Mouse (Mus musculus) neutrophil, adult 83 days (primary cell): Measurements from ENCODE around the gene C130074G19Rik. TPM values are rescaled to one million over a fixed set of nuclear protein-coding genes. Genes with fewer than 3 reads are reported as not detected.

Experiments used
- total RNA-seq, 2 experiments: library from RNA; stranded (reverse); gene quantifications; one replicate each; pipeline ENCODE4 v1.2.4; 2023

C130074G19Rik gene
- total RNA-seq, result not detected

DNA sequence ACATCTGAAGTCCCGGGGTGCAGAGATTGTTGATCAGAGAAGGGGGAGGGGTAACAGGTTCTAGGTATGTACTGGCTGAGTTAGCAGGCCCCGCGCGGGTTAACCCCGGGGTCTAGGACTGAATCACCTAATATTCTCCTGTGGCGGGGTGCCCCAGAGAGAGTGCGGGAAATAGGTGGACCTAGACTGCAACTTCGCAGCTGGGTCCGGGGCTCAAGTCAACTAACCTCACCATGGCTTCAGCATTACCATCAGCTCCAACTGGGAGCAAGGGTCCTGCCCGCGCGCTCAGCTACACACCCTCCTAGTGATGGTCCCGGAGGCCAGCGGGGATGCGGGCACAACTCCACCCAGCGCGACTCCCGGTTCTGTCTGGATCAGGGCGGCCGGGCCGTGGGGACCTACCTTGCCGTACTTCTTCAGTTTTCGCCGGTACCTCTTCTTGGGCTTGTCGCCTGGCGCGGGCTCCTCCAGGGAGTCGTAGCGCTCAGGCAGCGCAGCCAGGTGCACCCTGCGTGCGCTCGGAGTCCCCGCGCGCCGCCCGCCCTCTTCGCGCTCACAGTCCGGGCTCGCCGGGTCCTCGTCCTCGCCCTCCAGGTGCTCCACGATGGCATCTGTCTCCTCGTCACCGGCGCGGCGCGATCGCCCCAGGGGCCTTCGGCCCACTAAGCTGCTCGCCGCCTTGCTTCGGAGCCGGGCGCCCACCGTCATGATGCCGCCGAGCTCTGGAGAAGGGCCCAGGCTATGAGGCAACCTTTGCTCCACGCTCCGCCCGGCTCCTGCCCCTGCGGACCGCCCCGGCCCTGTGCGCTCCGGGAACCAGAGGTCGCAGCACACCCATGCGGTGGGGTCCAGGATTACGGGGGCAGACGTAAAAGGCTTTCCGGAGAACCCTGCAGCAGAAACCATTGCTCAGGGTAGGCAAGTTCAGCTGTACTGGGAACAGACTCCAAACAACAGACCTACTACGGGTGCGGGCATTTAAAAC, at the start of gene C130074G19Rik:
C130074G19Rik (minus strand) TSS at position 938 of the 988 bp plus-strand sequence.

DNA sequence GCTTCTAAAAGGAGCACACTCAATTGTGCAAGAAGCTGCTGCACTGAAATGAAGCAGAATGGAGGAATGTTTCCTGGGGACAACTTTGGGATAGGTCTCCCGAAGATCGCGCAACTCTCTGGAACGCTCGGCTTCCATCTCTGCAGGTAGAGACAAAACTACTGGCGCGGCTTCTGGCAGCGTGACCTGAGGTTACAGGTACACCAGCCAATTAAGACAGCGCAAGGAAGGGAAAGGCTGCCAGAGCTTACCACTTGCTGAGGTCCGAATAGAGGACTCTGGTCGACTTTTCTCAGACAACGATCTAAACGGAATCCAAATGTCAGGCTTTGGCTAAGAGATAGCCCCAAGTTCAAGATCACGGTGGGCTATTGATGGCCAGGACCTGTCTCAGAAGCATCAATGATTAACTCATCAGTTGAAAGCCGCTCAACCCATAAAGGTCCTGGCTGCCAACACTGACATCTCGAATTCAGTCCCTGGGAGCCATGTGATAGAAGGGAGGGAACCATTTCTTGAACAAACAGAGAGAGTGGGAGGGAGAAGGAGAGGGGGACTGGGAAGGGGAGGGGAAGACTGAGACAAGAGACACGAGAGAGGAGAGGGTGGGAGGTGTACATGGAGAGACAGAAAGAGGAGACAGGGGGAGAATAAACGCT, 36.8 kb downstream of the C130074G19Rik start, which contains the start of gene Marc2:
Marc2 (minus strand) TSS at position 360 of the 659 bp plus-strand sequence.

Other genes starting within 250 kb of the C130074G19Rik start
- gene Hlx, start 150.6 kb downstream of the C130074G19Rik start, total RNA-seq, result 100 to 1,000 TPM in 1 of 2 experiments, 10 to 100 TPM in 1; 97.6 to 101 TPM
- not detected for gene Marc1, start 71.9 kb downstream of the C130074G19Rik start, total RNA-seq
- 10 to 100 TPM; 68.6 to 75.4 TPM for gene Marc2, start 36.8 kb downstream of the C130074G19Rik start, total RNA-seq
- not detected for gene Mark1, start 116.4 kb upstream of the C130074G19Rik start, total RNA-seq